Mouse (Mus musculus) C2C12 (cell line): ENCODE measurements around the gene Olfr963. TPM values are rescaled to one million over a fixed set of nuclear protein-coding genes. Genes with fewer than 3 reads are reported as not detected.

Experiments
- H3K27me3 ChIP-seq: one replicate; pipeline ENCODE4 v1.6.1; 2011; ENCODE audit not compliant: control insufficient read depth, insufficient read depth, insufficient read length
- H3K36me3 ChIP-seq: one replicate; pipeline ENCODE4 v1.6.1; 2011; ENCODE audit not compliant: control insufficient read depth, insufficient read depth
- H3K4me3 ChIP-seq: one replicate; pipeline ENCODE4 v1.5.1; 2011; ENCODE audit warnings: mild to moderate bottlenecking, control low read depth; ENCODE audit not compliant: poor library complexity, insufficient read depth, severe bottlenecking
- H3K79me2 ChIP-seq: one replicate; pipeline ENCODE4 v1.6.1; 2011; ENCODE audit not compliant: control insufficient read depth, insufficient read depth
- H3K79me3 ChIP-seq: one replicate; pipeline ENCODE4 v1.6.1; 2011; ENCODE audit warnings: low read depth, control low read depth
- H3ac ChIP-seq: one replicate; pipeline ENCODE3; 2011; ENCODE audit warnings: low read depth; ENCODE audit not compliant: control insufficient read depth, insufficient read length
- CEBPB ChIP-seq: IDR thresholded peaks from one replicate; pipeline ENCODE4 v1.6.1; 2011; ENCODE audit warnings: low read depth, mild to moderate bottlenecking, control low read depth, moderate library complexity
- CTCF ChIP-seq: IDR thresholded peaks from one replicate; pipeline ENCODE4 v1.5.1; 2011; ENCODE audit not compliant: control insufficient read depth, insufficient read depth, insufficient read length
- FOSL1 ChIP-seq: IDR thresholded peaks from one replicate; pipeline ENCODE4 v1.8.0; 2011; ENCODE audit warnings: mild to moderate bottlenecking, low read length; ENCODE audit not compliant: poor library complexity, insufficient read depth, severe bottlenecking
- MAX ChIP-seq: IDR thresholded peaks from one replicate; pipeline ENCODE4 v1.6.1; 2011; ENCODE audit warnings: mild to moderate bottlenecking, control low read depth
- MYOD1 ChIP-seq: IDR thresholded peaks from one replicate; pipeline ENCODE4 v1.6.1; 2011; ENCODE audit warnings: low read depth; ENCODE audit not compliant: control insufficient read depth, insufficient read length
- MYOG ChIP-seq: IDR thresholded peaks from one replicate; pipeline ENCODE4 v1.6.1; 2011; ENCODE audit not compliant: control insufficient read depth, insufficient read length; ENCODE audit errors: extremely low read depth
- USF1 ChIP-seq: IDR thresholded peaks from one replicate; pipeline ENCODE4 v1.6.1; 2011; ENCODE audit warnings: low read depth, mild to moderate bottlenecking, control low read depth, moderate library complexity
- polyA plus RNA-seq: library from polyadenylated mRNA; unstranded; fragments of >200 nt; fragmentation: generic; extraction: Trizol; gene quantifications from one replicate; pipeline ENCODE4 v1.2.1, GENCODE M21; 2012; ENCODE audit warnings: missing spikeins

Olfr963 gene
- polyA plus RNA-seq, 1 experiment, result not detected

DNA sequence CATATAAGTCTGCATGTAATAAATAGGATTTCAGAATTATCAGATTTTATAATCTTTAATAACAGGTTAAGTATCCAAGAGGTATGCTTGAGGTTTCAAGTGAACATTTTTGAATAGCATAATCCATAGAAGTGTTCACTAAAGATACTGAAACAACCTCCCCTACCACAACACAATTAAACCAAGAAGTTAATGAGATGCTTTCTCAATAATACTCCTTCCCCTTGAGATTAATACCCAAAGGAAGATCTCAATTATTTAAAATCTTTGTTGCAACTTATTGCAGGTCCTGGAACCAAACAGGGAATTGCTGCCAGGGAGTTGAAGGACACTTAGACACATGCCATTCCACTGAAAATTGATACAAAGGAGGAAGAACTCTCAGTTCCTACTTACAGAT lies 22.2 kb upstream of the Olfr963 start, which contains the start of gene Olfr961:
TSS of gene Olfr961 (plus strand) at position 301 of the 400 bp plus-strand sequence.
- H3ac ChIP-seq, result no peak within 1 kb of the TSS
- H3K4me3 ChIP-seq, result no peak within 1 kb of the TSS
- H3K79me3 ChIP-seq, result no peaks in the 10 kb centered on the region
- TF ChIP-seq MAX, result no peak
- no peak for TF ChIP-seq CTCF
- TF ChIP-seq MYOD1, result no peak
- no peak for TF ChIP-seq USF1
- TF ChIP-seq MYOG, result no peak
- no peak for TF ChIP-seq FOSL1
- no peak for TF ChIP-seq CEBPB
- no peaks in the 10 kb centered on the region for H3K27me3 ChIP-seq
- H3K36me3 ChIP-seq, result no peaks in the 10 kb centered on the region
- H3K79me2 ChIP-seq, result no peaks in the 10 kb centered on the region

DNA sequence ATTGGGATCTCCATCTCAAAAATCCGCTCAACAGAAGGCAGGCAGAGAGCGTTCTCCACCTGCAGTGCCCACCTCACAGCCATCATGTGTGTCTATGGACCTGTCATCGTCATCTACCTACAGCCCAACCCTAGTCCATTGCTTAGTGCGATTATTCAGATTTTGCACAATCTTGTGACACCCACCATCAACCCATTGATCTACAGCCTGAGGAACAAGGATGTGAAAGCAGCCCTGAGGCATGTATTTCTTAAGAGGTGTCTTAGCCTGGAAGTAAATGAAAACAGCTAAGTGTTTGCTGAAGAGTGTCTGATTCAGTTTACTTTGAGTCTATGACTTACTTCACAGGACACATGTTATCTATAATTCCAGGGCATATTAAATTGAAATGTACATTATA lies 19.6 kb upstream of the Olfr963 start:
- Histone ChIP-seq H3K27me3 (no peaks in the 10 kb centered on the region), H3ac (no peak overlapping the region), H3K36me3 (no peaks in the 10 kb centered on the region), H3K4me3 (no peak overlapping the region), H3K79me2 (no peaks in the 10 kb centered on the region), H3K79me3 (no peaks in the 10 kb centered on the region)
- TF ChIP-seq MYOG (no peak), MAX (no peak), FOSL1 (no peak), MYOD1 (no peak), USF1 (no peak), CTCF (no peak), CEBPB (no peak)

DNA sequence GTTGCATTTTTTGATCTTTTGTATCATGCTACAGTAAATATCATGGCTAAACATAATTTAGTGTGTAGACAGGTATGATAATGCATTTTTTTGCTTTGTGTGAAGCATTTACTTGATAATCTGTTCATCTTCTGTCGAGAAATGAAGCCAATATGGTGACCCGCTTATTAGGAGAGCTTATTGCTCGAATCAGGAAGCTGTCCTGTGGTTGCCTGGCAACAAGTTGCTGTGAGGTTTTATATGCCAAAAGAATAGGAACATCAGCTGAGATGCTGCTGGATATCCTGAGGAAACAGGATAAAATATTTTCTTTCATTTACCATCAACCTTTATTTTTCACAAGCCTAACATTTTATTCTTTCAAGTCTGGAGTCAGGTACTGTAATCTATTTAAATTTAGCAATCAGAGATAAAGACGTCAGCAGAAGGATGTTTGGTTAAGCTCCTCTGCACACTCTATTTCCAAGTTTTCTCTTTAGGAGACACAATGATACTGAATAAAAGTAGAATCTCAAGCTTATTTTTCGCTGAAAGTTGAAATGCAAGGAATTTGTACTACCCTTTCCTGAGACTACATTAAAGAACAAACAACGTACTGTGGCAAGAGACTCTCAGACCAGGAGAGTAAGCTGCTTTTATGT lies 12.1 kb upstream of the Olfr963 start:
- TF ChIP-seq CTCF (no peak), USF1 (no peak), FOSL1 (no peak), CEBPB (no peak), MAX (no peak), MYOD1 (no peak), MYOG (no peak)

DNA sequence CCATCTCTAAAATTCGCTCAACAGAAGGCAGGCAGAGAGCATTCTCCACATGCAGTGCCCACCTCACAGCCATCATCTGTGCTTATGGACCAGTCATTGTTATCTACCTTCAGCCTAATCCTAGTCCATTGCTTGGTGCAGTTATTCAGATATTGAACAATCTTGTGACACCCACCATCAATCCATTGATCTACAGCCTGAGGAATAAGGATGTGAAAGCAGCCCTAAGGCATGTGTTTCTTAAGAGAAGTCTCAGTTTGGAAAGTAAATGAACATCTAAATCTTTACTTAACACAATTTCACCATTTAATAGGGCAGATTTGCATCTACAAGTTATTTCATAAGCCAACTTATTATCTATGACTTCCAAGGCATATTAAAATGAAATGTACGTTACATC lies 2.7 kb downstream of the Olfr963 start:
- TF ChIP-seq MYOG, result no peak
- TF ChIP-seq FOSL1, result no peak
- no peak for TF ChIP-seq CTCF
- no peak for TF ChIP-seq MYOD1
- TF ChIP-seq USF1, result no peak
- no peak for TF ChIP-seq MAX
- TF ChIP-seq CEBPB, result no peak
- Histone ChIP-seq H3K4me3 (no peak overlapping the region), H3K36me3 (no peaks in the 10 kb centered on the region), H3K27me3 (no peaks in the 10 kb centered on the region), H3K79me3 (no peaks in the 10 kb centered on the region), H3K79me2 (no peaks in the 10 kb centered on the region), H3ac (no peak overlapping the region)

More for the DNA sequence above, 12.1 kb upstream of the Olfr963 start:
- no peak overlapping the region for H3K4me3 ChIP-seq
- no peaks in the 10 kb centered on the region for H3K79me2 ChIP-seq
- no peak overlapping the region for H3ac ChIP-seq
- H3K79me3 ChIP-seq, result no peaks in the 10 kb centered on the region
- no peaks in the 10 kb centered on the region for H3K27me3 ChIP-seq
- no peaks in the 10 kb centered on the region for H3K36me3 ChIP-seq

DNA sequence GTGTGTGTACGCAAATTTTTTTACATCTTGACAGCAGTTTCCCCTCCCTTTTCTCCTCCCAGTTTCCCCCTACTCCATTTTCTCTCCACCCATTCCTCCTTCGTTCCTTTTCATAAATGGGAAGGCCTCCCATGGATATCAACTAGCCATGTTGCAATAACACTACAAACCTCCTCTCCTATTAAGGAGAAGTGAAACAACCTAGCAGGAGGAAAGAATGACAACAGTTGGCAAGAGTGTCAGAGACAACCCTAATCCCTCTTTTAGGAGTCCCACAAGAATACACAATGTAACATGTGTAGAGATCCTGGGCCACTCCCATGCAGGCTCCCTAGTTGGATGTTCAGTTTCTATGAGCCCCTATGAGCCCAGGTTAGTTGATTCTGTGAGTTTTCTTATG lies 7.8 kb downstream of the Olfr963 start:
- Histone ChIP-seq H3K27me3 (no peaks in the 10 kb centered on the region), H3K79me2 (no peaks in the 10 kb centered on the region), H3K36me3 (no peaks in the 10 kb centered on the region), H3ac (no peak overlapping the region), H3K4me3 (no peak overlapping the region), H3K79me3 (no peaks in the 10 kb centered on the region)
- TF ChIP-seq CEBPB (no peak), MYOD1 (no peak), MYOG (no peak), USF1 (no peak), MAX (no peak), FOSL1 (no peak), CTCF (no peak)

DNA sequence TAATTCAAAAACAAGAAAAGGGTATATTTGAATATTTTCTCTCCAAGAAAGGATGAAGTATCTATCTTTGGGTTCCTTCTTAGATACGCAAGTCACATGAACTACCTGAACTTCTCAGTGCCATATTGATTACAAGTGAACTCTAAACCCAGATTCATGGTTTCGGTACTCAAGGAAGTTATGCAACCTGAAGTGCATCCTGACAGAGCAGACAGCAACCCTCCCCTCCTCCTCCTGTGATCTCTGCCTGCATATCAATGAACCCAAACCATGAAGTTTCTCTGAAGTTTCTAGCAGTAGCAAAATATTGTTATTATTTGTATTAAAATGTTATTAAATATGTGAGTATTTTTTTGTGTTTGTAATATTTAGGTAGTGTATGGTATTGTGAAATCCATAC lies 11.6 kb downstream of the Olfr963 start:
- H3ac ChIP-seq, result no peak overlapping the region
- H3K27me3 ChIP-seq, result no peaks in the 10 kb centered on the region
- TF ChIP-seq MAX (no peak), MYOD1 (no peak), CTCF (no peak), CEBPB (no peak), MYOG (no peak), USF1 (no peak), FOSL1 (no peak)
- H3K4me3 ChIP-seq, result no peak overlapping the region
- H3K79me3 ChIP-seq, result no peaks in the 10 kb centered on the region
- no peaks in the 10 kb centered on the region for H3K36me3 ChIP-seq
- no peaks in the 10 kb centered on the region for H3K79me2 ChIP-seq
